ENCODE assay signal across 7 mouse cellular contexts in the genomic region with DNA sequence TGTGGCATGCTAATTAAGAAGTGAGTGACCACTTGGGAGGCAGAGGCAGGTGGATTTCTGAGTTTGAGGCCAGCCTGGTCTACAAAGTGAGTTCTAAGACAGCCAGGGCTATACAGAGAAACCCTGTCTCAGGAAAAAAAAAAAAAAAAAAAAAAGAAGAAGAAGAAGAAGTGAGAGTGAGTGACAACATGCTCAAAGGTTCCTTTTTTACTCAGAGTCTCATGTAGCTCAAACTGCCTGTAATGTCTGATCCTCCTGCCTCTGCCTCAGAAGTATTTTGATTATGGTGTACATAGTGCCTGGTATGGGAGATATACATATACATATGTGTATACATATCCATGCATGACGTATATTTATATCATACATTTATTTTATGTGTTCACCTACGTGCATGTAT. TPM values are rescaled to one million over a fixed set of nuclear protein-coding genes. Genes with fewer than 3 reads are reported as not detected.
A peak's percentile ranks its signal among the peaks of the same experiment; 100 is the strongest.
DNase-seq lines count a peak whose midpoint lies in the region; ATAC-seq and TF ChIP-seq lines count a peak whose summit lies in the region.
"Not testable (repeated sequence)": the region's sequence is repeated elsewhere in the genome, so short reads cannot be mapped to it uniquely, and the experiment has no call there.
"Had no signal": no experiment of that assay in that cellular context is flagged by ENCODE, and none has a peak within 500 bp of the region (broad histone marks: within the 10 kb centered on the region; RNA-seq: fewer than 3 reads in every experiment).

No protein-coding gene starts in this region.

- peaks cover 0 to 12% of the 10 kb centered on the region in 2 experiments; a peak in 2 of 4 replicates for H3K36me3 ChIP-seq in MEL (ENCODE audit: control insufficient read depth in 1 of 2, insufficient read depth in 2 of 2, low read length in 2 of 2)
- H3K36me3 ChIP-seq in forebrain, embryonic 12.5 days (replicated peaks) = peaks cover 12% of the 10 kb centered on the region
- not testable (repeated sequence) for H3K36me3 ChIP-seq in heart, embryonic 15.5 days; liver, embryonic 14.5 days (replicated peaks; ENCODE audit: control insufficient read depth, insufficient read depth, low read depth)
- H3K36me3 ChIP-seq in neural tube, embryonic 13.5 days = peaks cover 18% of the 10 kb centered on the region

- not testable (repeated sequence) for H3K9ac ChIP-seq in MEL (ENCODE audit: control insufficient read depth, low read depth, low read length, poor library complexity, severe bottlenecking); forebrain, embryonic 12.5 days; heart, embryonic 15.5 days; liver, embryonic 14.5 days (replicated peaks); neural tube, embryonic 13.5 days

- WGBS in forebrain, embryonic 12.5 days = 88% methylated on average over 2 of the region's 2 CpGs
- 95% methylated on average over 2 of the region's 2 CpGs for WGBS in heart, embryonic 15.5 days
- 73% methylated on average over 2 of the region's 2 CpGs for WGBS in liver, embryonic 14.5 days (ENCODE audit: insufficient replicate concordance)
- WGBS in neural tube, embryonic 13.5 days = 87% methylated on average over 2 of the region's 2 CpGs

- H3K4me3 ChIP-seq in MEL (ENCODE audit: control insufficient read depth in 1 of 2, insufficient read depth in 1 of 2, low read depth in 2 of 2, low read length in 2 of 2) = peak overlapping the region in 1 of 2 experiments; percentile 87; a peak in 1 of 4 replicates
- not testable (repeated sequence) for H3K4me3 ChIP-seq in forebrain, embryonic 12.5 days (replicated peaks); heart, embryonic 15.5 days; liver, embryonic 14.5 days (ENCODE audit: insufficient read depth in 1 of 2, low read depth in 2 of 2, low read length in 2 of 2); neural tube, embryonic 13.5 days

- TF ChIP-seq POLR2A in MEL (IDR thresholded peaks at IDR 0.05; ENCODE audit: control insufficient read depth in 1 of 2, insufficient read depth in 1 of 2, low read depth in 1 of 2, low read length in 2 of 2, poor library complexity in 1 of 2) = not testable (repeated sequence)

- H3K27me3 ChIP-seq in MEL (ENCODE audit: control insufficient read depth in 1 of 2, insufficient read depth in 2 of 2, low read length in 2 of 2); heart, embryonic 15.5 days; liver, embryonic 14.5 days (ENCODE audit: control insufficient read depth, insufficient read depth, low read length); neural tube, embryonic 13.5 days: not testable (repeated sequence)
- peaks cover 18% of the 10 kb centered on the region for H3K27me3 ChIP-seq in forebrain, embryonic 12.5 days

- ATAC-seq in forebrain, embryonic 12.5 days (ENCODE audit: low FRiP score); heart, embryonic 15.5 days (replicated peaks; ENCODE audit: insufficient number of reproducible peaks, insufficient read depth, low FRiP score, low read depth); liver, embryonic 14.5 days (ENCODE audit: insufficient read depth); neural tube, embryonic 13.5 days (ENCODE audit: low read depth): not testable (repeated sequence)
- peak; percentile 41 for ATAC-seq in megakaryocyte, adult 5-6 weeks (ENCODE audit: poor library complexity, severe bottlenecking)

- 0 out of 2 replicates have a peak overlapping the region, but pooled peaks have one; percentile 78 for H3K4me2 ChIP-seq in forebrain, embryonic 12.5 days
- H3K4me2 ChIP-seq in heart, embryonic 15.5 days = peak overlapping the region; percentile 83; the same call in 1 of the 2 replicates
- peak overlapping the region; percentile 88; the same call in 1 of the 2 replicates for H3K4me2 ChIP-seq in liver, embryonic 14.5 days (ENCODE audit: low read depth)
- H3K4me2 ChIP-seq in neural tube, embryonic 13.5 days = peak overlapping the region; percentile 81; the same call in 1 of the 2 replicates

- H3K4me1 ChIP-seq in MEL (ENCODE audit: control insufficient read depth in 1 of 2, insufficient read depth in 2 of 2, low read length in 2 of 2) = peaks cover 3 to 23% of the 10 kb centered on the region in 2 experiments; a peak in 3 of 4 replicates
- peaks cover 15% of the 10 kb centered on the region for H3K4me1 ChIP-seq in forebrain, embryonic 12.5 days
- H3K4me1 ChIP-seq in heart, embryonic 15.5 days (replicated peaks) = not testable (repeated sequence)
- peaks cover 7 to 12% of the 10 kb centered on the region in 2 experiments for H3K4me1 ChIP-seq in liver, embryonic 14.5 days (replicated peaks; ENCODE audit: control insufficient read depth in 2 of 2, insufficient read depth in 2 of 2, low read length in 1 of 2)
- peaks cover 30% of the 10 kb centered on the region for H3K4me1 ChIP-seq in neural tube, embryonic 13.5 days (replicated peaks)

- not testable (repeated sequence) for TF ChIP-seq EP300 in MEL (IDR thresholded peaks at IDR 0.05; ENCODE audit: low read depth in 1 of 2, low read length in 2 of 2); liver, embryonic 14.5 days (IDR thresholded peaks at IDR 0.05; ENCODE audit: low read depth)

- H3K79me2 ChIP-seq in MEL (ENCODE audit: control insufficient read depth, insufficient read depth, low read length, poor library complexity) = not testable (repeated sequence)

- TF ChIP-seq RAD21 in MEL (IDR thresholded peaks at IDR 0.05; ENCODE audit: low read depth, low read length) = not testable (repeated sequence)

- peak; percentile 44 for DNase-seq in MEL (ENCODE audit: low read depth, low spot score)
- not testable (repeated sequence) for DNase-seq in liver, embryonic 14.5 days (ENCODE audit: low read depth in 3 of 3, low spot score in 3 of 3)

- H3K9me3 ChIP-seq in MEL (replicated peaks; ENCODE audit: insufficient read depth, low read length); forebrain, embryonic 12.5 days; heart, embryonic 15.5 days (replicated peaks); liver, embryonic 14.5 days (ENCODE audit: control insufficient read depth, low read length); neural tube, embryonic 13.5 days: not testable (repeated sequence)

- H3K27ac ChIP-seq in MEL (ENCODE audit: control insufficient read depth, low read depth, low read length); forebrain, embryonic 12.5 days; heart, embryonic 15.5 days; liver, embryonic 14.5 days; neural tube, embryonic 13.5 days (replicated peaks): not testable (repeated sequence)

- TF ChIP-seq CTCF in MEL (IDR thresholded peaks at IDR 0.05 in 2 of 3, conservative IDR thresholded peaks at IDR 0.05 in 1 of 3; ENCODE audit: control insufficient read depth in 1 of 3, insufficient read depth in 1 of 3, low read depth in 2 of 3, low read length in 3 of 3, poor library complexity in 1 of 3, severe bottlenecking in 1 of 3); liver, embryonic 14.5 days (IDR thresholded peaks at IDR 0.05; ENCODE audit: low read depth): not testable (repeated sequence)

TF ChIP-seq in MEL, 35 proteins besides CTCF, POLR2A, EP300 and RAD21:
- peak; percentile 90 for TF ChIP-seq ZNF384 (IDR thresholded peaks at IDR 0.05; ENCODE audit: low read depth, low read length)

RNA-seq across cellular contexts. Expression of a gene that starts 1.4 kb away (rescaled TPM):
- total RNA-seq in MEL (2012; rRNA removed) = 3.9 and 6.5 TPM in 2 replicates
- 10 to 100 TPM in 1 of 2 experiments, not detected in 1; 11.4 TPM for polyA plus RNA-seq in MEL (2012; ENCODE audit: insufficient read depth in 1 of 2, insufficient read length in 2 of 2, low read depth in 1 of 2, low replicate concordance in 2 of 2, missing spikeins in 1 of 2)
- 15.6 and 17.6 TPM in 2 replicates for polyA plus RNA-seq in forebrain, embryonic 12.5 days (2016; fragmentation: Nextera tagmentation; extraction: Ambion mirVana)
- polyA plus RNA-seq in heart, embryonic 15.5 days (2015; fragmentation: Nextera tagmentation; extraction: Ambion mirVana) = 9.9 and 11.7 TPM in 2 replicates
- 3.4 and 3.6 TPM in 2 replicates for polyA plus RNA-seq in liver, embryonic 14.5 days (2012; rRNA removed)
- 2.5 and 3.2 TPM in 2 replicates for polyA plus RNA-seq in liver, embryonic 14.5 days (2014; fragmentation: Nextera tagmentation; extraction: Ambion mirVana)
- 54.4 and 64.0 TPM in 2 replicates for total RNA-seq in megakaryocyte, adult 5-6 weeks (2015)
- 64.0 and 74.3 TPM in 2 replicates for total RNA-seq in megakaryocyte, adult 5-6 weeks (2017)
- polyA plus RNA-seq in neural tube, embryonic 13.5 days (2015; fragmentation: Nextera tagmentation; extraction: Ambion mirVana) = 14.5 and 18.5 TPM in 2 replicates

RNA-seq across cellular contexts. Expression of a gene that starts 9.4 kb away (rescaled TPM):
- total RNA-seq in MEL (2012; rRNA removed) = 13.1 and 16.6 TPM in 2 replicates
- 10 to 100 TPM in 1 of 2 experiments, not detected in 1; 14.3 TPM for polyA plus RNA-seq in MEL (2012; ENCODE audit: insufficient read depth in 1 of 2, insufficient read length in 2 of 2, low read depth in 1 of 2, low replicate concordance in 2 of 2, missing spikeins in 1 of 2)
- 9.8 and 11.1 TPM in 2 replicates for polyA plus RNA-seq in forebrain, embryonic 12.5 days (2016; fragmentation: Nextera tagmentation; extraction: Ambion mirVana)
- polyA plus RNA-seq in heart, embryonic 15.5 days (2015; fragmentation: Nextera tagmentation; extraction: Ambion mirVana) = 4.2 and 5.5 TPM in 2 replicates
- polyA plus RNA-seq in liver, embryonic 14.5 days (2012; rRNA removed) = 1.5 and 2.0 TPM in 2 replicates
- 1.8 and 2.3 TPM in 2 replicates for polyA plus RNA-seq in liver, embryonic 14.5 days (2014; fragmentation: Nextera tagmentation; extraction: Ambion mirVana)
- 4.4 and 6.1 TPM in 2 replicates for total RNA-seq in megakaryocyte, adult 5-6 weeks (2015)
- 5.7 and 7.7 TPM in 2 replicates for total RNA-seq in megakaryocyte, adult 5-6 weeks (2017)
- 6.2 and 6.8 TPM in 2 replicates for polyA plus RNA-seq in neural tube, embryonic 13.5 days (2015; fragmentation: Nextera tagmentation; extraction: Ambion mirVana)

RNA-seq across cellular contexts. Expression of a gene that starts 58.8 kb away (rescaled TPM):
- total RNA-seq in MEL (2012; rRNA removed) = not detected in 2 replicates
- polyA plus RNA-seq in MEL (2012; ENCODE audit: insufficient read depth in 1 of 2, insufficient read length in 2 of 2, low read depth in 1 of 2, low replicate concordance in 2 of 2, missing spikeins in 1 of 2) = under 1 TPM in 1 of 2 experiments, not detected in 1; 0.10 TPM
- 1.7 and 3.0 TPM in 2 replicates for polyA plus RNA-seq in forebrain, embryonic 12.5 days (2016; fragmentation: Nextera tagmentation; extraction: Ambion mirVana)
- 7.4 and 11.5 TPM in 2 replicates for polyA plus RNA-seq in heart, embryonic 15.5 days (2015; fragmentation: Nextera tagmentation; extraction: Ambion mirVana)
- polyA plus RNA-seq in liver, embryonic 14.5 days (2012; rRNA removed) = 0.58 and 0.89 TPM in 2 replicates
- 0.59 and 1.0 TPM in 2 replicates for polyA plus RNA-seq in liver, embryonic 14.5 days (2014; fragmentation: Nextera tagmentation; extraction: Ambion mirVana)
- not detected in 2 replicates for total RNA-seq in megakaryocyte, adult 5-6 weeks (2015)
- total RNA-seq in megakaryocyte, adult 5-6 weeks (2017) = not detected in 2 replicates
- 2.3 and 2.9 TPM in 2 replicates for polyA plus RNA-seq in neural tube, embryonic 13.5 days (2015; fragmentation: Nextera tagmentation; extraction: Ambion mirVana)
- total RNA-seq: common myeloid progenitor, adult 5-6 weeks had no signal
